Mouse (Mus musculus) myocyte (in vitro differentiated cells): ENCODE measurements at regions not wholly inside any gene's neighbourhood (a gene's known extent, or its start where the extent isn't known, plus 50 kb on each side); places are given as distances from the start of the nearest gene placed in this dataset.

Experiments
- CEBPB ChIP-seq: IDR thresholded peaks from 2 replicates; pipeline ENCODE4 v1.6.1; 2011; ENCODE audit warnings: mild to moderate bottlenecking, moderate library complexity; ENCODE audit not compliant: poor library complexity, insufficient read depth, severe bottlenecking
- E2F4 ChIP-seq: IDR thresholded peaks from one replicate; pipeline ENCODE4 v1.6.1; 2011; ENCODE audit warnings: mild to moderate bottlenecking, control low read depth, moderate library complexity; ENCODE audit not compliant: insufficient read depth
- MAX ChIP-seq: IDR thresholded peaks from one replicate; pipeline ENCODE4 v1.6.1; 2011; ENCODE audit warnings: low read depth, mild to moderate bottlenecking, control low read depth
- MYOD1 ChIP-seq, 3 experiments: IDR thresholded peaks; one replicate each; pipeline ENCODE4 v1.6.1; 2011; ENCODE audit warnings: control low read depth in 2 of 3, low read depth in 2 of 3, mild to moderate bottlenecking in 2 of 3, moderate library complexity in 1 of 3; ENCODE audit not compliant: insufficient read length in 2 of 3, control insufficient read depth in 1 of 3
- MYOG ChIP-seq, 3 experiments: IDR thresholded peaks; one replicate each; pipeline ENCODE4 v1.6.1; 2011; ENCODE audit warnings: control low read depth in 2 of 3, low read depth in 2 of 3, mild to moderate bottlenecking in 2 of 3; ENCODE audit not compliant: insufficient read length in 2 of 3, control insufficient read depth in 1 of 3, insufficient read depth in 1 of 3
- POLR2A ChIP-seq: IDR thresholded peaks from one replicate; pipeline ENCODE4 v1.6.1; 2011; ENCODE audit warnings: low read depth, mild to moderate bottlenecking, control low read depth, moderate library complexity; ENCODE audit not compliant: insufficient read length
- POLR2AphosphoS2 ChIP-seq: IDR thresholded peaks from one replicate; pipeline ENCODE4 v1.6.1; 2011; ENCODE audit warnings: low read depth, control low read depth; ENCODE audit not compliant: insufficient read length
- REST ChIP-seq: IDR thresholded peaks from one replicate; pipeline ENCODE4 v1.6.1; 2011; ENCODE audit warnings: mild to moderate bottlenecking, control low read depth, moderate library complexity; ENCODE audit not compliant: insufficient read depth, insufficient read length
- TCF12 ChIP-seq: IDR thresholded peaks from one replicate; pipeline ENCODE4 v1.6.1; 2011; ENCODE audit warnings: mild to moderate bottlenecking, control low read depth; ENCODE audit not compliant: poor library complexity, insufficient read depth, severe bottlenecking
- TCF3 ChIP-seq: IDR thresholded peaks from one replicate; pipeline ENCODE4 v1.6.1; 2011; ENCODE audit warnings: low read depth, control low read depth; ENCODE audit not compliant: insufficient read length
- USF1 ChIP-seq: IDR thresholded peaks from one replicate; pipeline ENCODE4 v1.6.1; 2011; ENCODE audit warnings: low read depth, mild to moderate bottlenecking, control low read depth, moderate library complexity

DNA sequence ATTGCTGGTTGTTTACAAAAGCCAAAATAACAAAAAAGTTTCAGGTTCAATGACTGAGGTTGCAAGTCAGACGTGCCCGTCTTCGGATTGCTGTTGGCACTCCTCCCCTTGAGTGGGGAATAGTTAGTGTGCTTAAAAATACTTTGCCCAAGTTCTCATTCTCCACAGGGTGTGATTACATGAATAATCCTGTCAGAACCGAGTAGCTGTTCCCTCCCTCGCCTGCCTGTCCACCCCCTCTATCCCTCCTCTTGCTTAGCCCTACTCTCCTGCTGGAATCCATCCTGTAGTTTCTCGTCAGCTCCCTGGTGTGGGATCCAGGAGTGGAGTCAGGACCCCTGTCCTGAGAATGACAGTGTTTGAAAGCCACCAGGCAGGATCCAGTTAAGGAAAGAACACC lies 518.1 kb upstream of the Gulo start:
- TF ChIP-seq E2F4 (no peak), POLR2A (no peak), USF1 (no peak), MYOD1 (IDR thresholded peaks at IDR 0.05; ENCODE audit: control insufficient read depth in 1 of 3, insufficient read length in 2 of 3, low read depth in 2 of 3) (no peak), TCF3 (no peak), TCF12 (no peak), REST (no peak), POLR2AphosphoS2 (no peak), MYOG (IDR thresholded peaks at IDR 0.05; ENCODE audit: control insufficient read depth in 1 of 3, insufficient read depth in 1 of 3, insufficient read length in 2 of 3, low read depth in 2 of 3) (no peak), CEBPB (no peak), MAX (no peak)
